Mouse (Mus musculus): ENCODE data around the gene Sirt1. TPM values are rescaled to one million over a fixed set of nuclear protein-coding genes. Genes with fewer than 3 reads are reported as not detected.
A peak's percentile ranks its signal among the peaks of the same experiment; 100 is the strongest.
"Not testable (repeated sequence)": the region's sequence is repeated elsewhere in the genome, so short reads cannot be mapped to it uniquely, and the experiment has no call there.

Gene Sirt1
- polyA plus RNA-seq, 1 experiment from 2014 or later, result 3.4 TPM

- no peaks in the 10 kb centered on the region for H3K36me3 ChIP-seq (ENCODE audit: control insufficient read depth, insufficient read depth, low read length)
- ATAC-seq, result no peak
- H3K4me1 ChIP-seq (ENCODE audit: control insufficient read depth, insufficient read depth, low read depth, low read length), result no peaks in the 10 kb centered on the region
- no peak overlapping the region for H3K4me3 ChIP-seq (ENCODE audit: low read length)
- H3K27ac ChIP-seq (ENCODE audit: low read depth, low read length), result no peak overlapping the region
- H3K9ac ChIP-seq (ENCODE audit: low read depth, low read length), result no peak overlapping the region
- WGBS, result 69% methylated on average over 5 of the region's 5 CpGs
- no peak overlapping the region for H3K4me2 ChIP-seq (ENCODE audit: low read length)
- no peaks in the 10 kb centered on the region for H3K27me3 ChIP-seq (replicated peaks; ENCODE audit: control insufficient read depth, insufficient read depth, low read length)
- H3K9me3 ChIP-seq (ENCODE audit: control insufficient read depth, low read length), result no peaks in the 10 kb centered on the region
Observed at GRCm38 (mm10) chr10:63422736-63422992, 41.2 kb upstream of the Sirt1 start.

- WGBS, result 89% methylated on average over 18 of the region's 18 CpGs
- ATAC-seq, result no peak
- H3K9ac ChIP-seq (ENCODE audit: low read depth, low read length), result no peak within 1 kb of the TSS
Observed at GRCm38 (mm10) chr10:63421739-63422735, 40.5 kb upstream of the Sirt1 start, which contains the start of gene Gm7075. Gene Gm7075 (minus strand): TSS chr10:63421789.

GRCm38 (mm10) chr10:63417061-63417460 is 35.6 kb upstream of the Sirt1 start:
- no peaks in the 10 kb centered on the region for H3K9me3 ChIP-seq (ENCODE audit: control insufficient read depth, low read length)
- H3K4me2 ChIP-seq (ENCODE audit: low read length), result no peak overlapping the region
- no peak for ATAC-seq
- no peaks in the 10 kb centered on the region for H3K27me3 ChIP-seq (replicated peaks; ENCODE audit: control insufficient read depth, insufficient read depth, low read length)
- H3K4me3 ChIP-seq (ENCODE audit: low read length), result no peak overlapping the region
- no peaks in the 10 kb centered on the region for H3K4me1 ChIP-seq (ENCODE audit: control insufficient read depth, insufficient read depth, low read depth, low read length)
- WGBS, result 65% methylated on average over 5 of the region's 5 CpGs
- no peaks in the 10 kb centered on the region for H3K36me3 ChIP-seq (ENCODE audit: control insufficient read depth, insufficient read depth, low read length)
- H3K9ac ChIP-seq (ENCODE audit: low read depth, low read length), result no peak overlapping the region
- no peak overlapping the region for H3K27ac ChIP-seq (ENCODE audit: low read depth, low read length)

More at GRCm38 (mm10) chr10:63421739-63422735, 40.5 kb upstream of the Sirt1 start, which contains the start of gene Gm7075:
- Histone ChIP-seq H3K9me3 (ENCODE audit: control insufficient read depth, low read length) (no peaks in the 10 kb centered on the region), H3K4me3 (ENCODE audit: low read length) (no peak within 1 kb of the TSS), H3K4me1 (ENCODE audit: control insufficient read depth, insufficient read depth, low read depth, low read length) (no peaks in the 10 kb centered on the region), H3K4me2 (ENCODE audit: low read length) (no peak within 1 kb of the TSS), H3K36me3 (ENCODE audit: control insufficient read depth, insufficient read depth, low read length) (no peaks in the 10 kb centered on the region), H3K27me3 (replicated peaks; ENCODE audit: control insufficient read depth, insufficient read depth, low read length) (no peaks in the 10 kb centered on the region), H3K27ac (ENCODE audit: low read depth, low read length) (no peak within 1 kb of the TSS)

GRCm38 (mm10) chr10:63415850-63416249 is 34.3 kb upstream of the Sirt1 start:
- Histone ChIP-seq H3K9ac (ENCODE audit: low read depth, low read length) (no peak overlapping the region), H3K4me1 (ENCODE audit: control insufficient read depth, insufficient read depth, low read depth, low read length) (no peaks in the 10 kb centered on the region), H3K4me2 (ENCODE audit: low read length) (peak overlapping the region; percentile 36; the same call in 1 of the 2 replicates), H3K36me3 (ENCODE audit: control insufficient read depth, insufficient read depth, low read length) (no peaks in the 10 kb centered on the region), H3K27me3 (replicated peaks; ENCODE audit: control insufficient read depth, insufficient read depth, low read length) (no peaks in the 10 kb centered on the region), H3K9me3 (ENCODE audit: control insufficient read depth, low read length) (no peaks in the 10 kb centered on the region), H3K4me3 (ENCODE audit: low read length) (no peak overlapping the region), H3K27ac (ENCODE audit: low read depth, low read length) (no peak overlapping the region)
- 65% methylated on average over 7 of the region's 7 CpGs for WGBS
- no peak for ATAC-seq

GRCm38 (mm10) chr10:63415287-63415686 is 33.8 kb upstream of the Sirt1 start:
- 87% methylated on average over 7 of the region's 7 CpGs for WGBS
- no peaks in the 10 kb centered on the region for H3K36me3 ChIP-seq (ENCODE audit: control insufficient read depth, insufficient read depth, low read length)
- no peak overlapping the region for H3K4me2 ChIP-seq (ENCODE audit: low read length)
- H3K27me3 ChIP-seq (replicated peaks; ENCODE audit: control insufficient read depth, insufficient read depth, low read length), result no peaks in the 10 kb centered on the region
- H3K9ac ChIP-seq (ENCODE audit: low read depth, low read length), result no peak overlapping the region
- H3K4me3 ChIP-seq (ENCODE audit: low read length), result no peak overlapping the region
- ATAC-seq, result no peak
- H3K27ac ChIP-seq (ENCODE audit: low read depth, low read length), result no peak overlapping the region
- H3K9me3 ChIP-seq (ENCODE audit: control insufficient read depth, low read length), result no peaks in the 10 kb centered on the region
- H3K4me1 ChIP-seq (ENCODE audit: control insufficient read depth, insufficient read depth, low read depth, low read length), result no peaks in the 10 kb centered on the region

- no peaks in the 10 kb centered on the region for H3K4me1 ChIP-seq (ENCODE audit: control insufficient read depth, insufficient read depth, low read depth, low read length)
- H3K4me2 ChIP-seq (ENCODE audit: low read length), result no peak overlapping the region
- no peak overlapping the region for H3K27ac ChIP-seq (ENCODE audit: low read depth, low read length)
- H3K27me3 ChIP-seq (replicated peaks; ENCODE audit: control insufficient read depth, insufficient read depth, low read length), result no peaks in the 10 kb centered on the region
- no peak for ATAC-seq
- no peaks in the 10 kb centered on the region for H3K36me3 ChIP-seq (ENCODE audit: control insufficient read depth, insufficient read depth, low read length)
- 92% methylated on average over 17 of the region's 17 CpGs for WGBS
- no peak overlapping the region for H3K4me3 ChIP-seq (ENCODE audit: low read length)
- no peaks in the 10 kb centered on the region for H3K9me3 ChIP-seq (ENCODE audit: control insufficient read depth, low read length)
- H3K9ac ChIP-seq (ENCODE audit: low read depth, low read length), result no peak overlapping the region
Observed at GRCm38 (mm10) chr10:63412756-63413155, 31.3 kb upstream of the Sirt1 start.

GRCm38 (mm10) chr10:63411674-63412073 is 30.2 kb upstream of the Sirt1 start:
- ATAC-seq; H3K4me1 ChIP-seq (ENCODE audit: control insufficient read depth, insufficient read depth, low read depth, low read length); H3K4me3 ChIP-seq (ENCODE audit: low read length); H3K4me2 ChIP-seq (ENCODE audit: low read length); H3K27me3 ChIP-seq (replicated peaks; ENCODE audit: control insufficient read depth, insufficient read depth, low read length); H3K9ac ChIP-seq (ENCODE audit: low read depth, low read length); H3K36me3 ChIP-seq (ENCODE audit: control insufficient read depth, insufficient read depth, low read length); H3K9me3 ChIP-seq (ENCODE audit: control insufficient read depth, low read length); H3K27ac ChIP-seq (ENCODE audit: low read depth, low read length): not testable (repeated sequence)
- WGBS, result 96% methylated on average over 6 of the region's 7 CpGs

GRCm38 (mm10) chr10:63410162-63410956 is 28.9 kb upstream of the Sirt1 start:
- 52% methylated on average over 16 of the region's 16 CpGs for WGBS
- no peak overlapping the region for H3K27ac ChIP-seq (ENCODE audit: low read depth, low read length)
- ATAC-seq, result peak; percentile 37; the same call in 1 of the 2 replicates
- H3K27me3 ChIP-seq (replicated peaks; ENCODE audit: control insufficient read depth, insufficient read depth, low read length), result no peaks in the 10 kb centered on the region
- no peak overlapping the region for H3K9ac ChIP-seq (ENCODE audit: low read depth, low read length)
- H3K4me3 ChIP-seq (ENCODE audit: low read length), result no peak overlapping the region
- no peaks in the 10 kb centered on the region for H3K4me1 ChIP-seq (ENCODE audit: control insufficient read depth, insufficient read depth, low read depth, low read length)
- H3K36me3 ChIP-seq (ENCODE audit: control insufficient read depth, insufficient read depth, low read length), result no peaks in the 10 kb centered on the region
- H3K9me3 ChIP-seq (ENCODE audit: control insufficient read depth, low read length), result no peaks in the 10 kb centered on the region
- no peak overlapping the region for H3K4me2 ChIP-seq (ENCODE audit: low read length)

- Histone ChIP-seq H3K9ac (ENCODE audit: low read depth, low read length) (no peak overlapping the region), H3K4me2 (ENCODE audit: low read length) (no peak overlapping the region), H3K36me3 (ENCODE audit: control insufficient read depth, insufficient read depth, low read length) (no peaks in the 10 kb centered on the region), H3K4me1 (ENCODE audit: control insufficient read depth, insufficient read depth, low read depth, low read length) (no peaks in the 10 kb centered on the region), H3K27me3 (replicated peaks; ENCODE audit: control insufficient read depth, insufficient read depth, low read length) (no peaks in the 10 kb centered on the region), H3K4me3 (ENCODE audit: low read length) (no peak overlapping the region), H3K27ac (ENCODE audit: low read depth, low read length) (no peak overlapping the region), H3K9me3 (ENCODE audit: control insufficient read depth, low read length) (no peaks in the 10 kb centered on the region)
- no peak for ATAC-seq
- 80% methylated on average over 2 of the region's 2 CpGs for WGBS
Observed at GRCm38 (mm10) chr10:63403636-63404035, 22.1 kb upstream of the Sirt1 start.
